Mouse (Mus musculus) embryonic fibroblast, embryonic 13.5 days (primary cell): ENCODE data around the gene Oas1c.

ENCODE experiments used
- CTCF ChIP-seq: IDR thresholded peaks from 2 replicates; pipeline ENCODE4 v1.5.1; 2011; ENCODE audit warnings: mild to moderate bottlenecking, control low read depth, low read length, moderate library complexity, borderline replicate concordance; ENCODE audit not compliant: insufficient read depth
- POLR2A ChIP-seq: IDR thresholded peaks from 2 replicates; pipeline ENCODE4 v1.6.1; 2011; ENCODE audit warnings: low read depth, mild to moderate bottlenecking, control low read depth, low read length, moderate library complexity

DNA sequence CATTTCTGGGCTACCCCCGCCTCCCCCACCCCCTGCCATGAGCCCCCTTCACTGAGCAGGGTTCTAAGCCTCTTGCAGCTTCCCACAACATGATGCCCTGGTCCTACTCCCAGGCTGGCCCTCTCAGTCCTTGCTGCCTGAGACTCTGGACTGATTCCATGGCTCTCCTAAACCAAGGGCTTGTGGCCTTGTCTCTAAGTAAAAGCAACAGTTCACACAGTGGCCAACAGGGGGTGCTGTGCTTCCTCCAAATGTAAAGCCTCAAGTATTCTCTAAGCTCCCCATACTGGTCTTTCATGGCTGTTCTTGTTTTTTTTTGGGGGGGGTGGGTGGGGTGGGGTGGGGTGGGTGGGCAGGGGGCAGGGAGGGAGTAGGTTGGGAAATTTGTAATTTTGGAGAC is 5.9 kb downstream of the Oas1c start:
- TF ChIP-seq CTCF (no peak), POLR2A (no peak)
